Mouse (Mus musculus): ENCODE measurements around the gene Ssr2. TPM values are rescaled to one million over a fixed set of nuclear protein-coding genes. Genes with fewer than 3 reads are reported as not detected.

The Ssr2 gene
- polyA plus RNA-seq, 1 experiment from 2014 or later: 260 TPM

DNA sequence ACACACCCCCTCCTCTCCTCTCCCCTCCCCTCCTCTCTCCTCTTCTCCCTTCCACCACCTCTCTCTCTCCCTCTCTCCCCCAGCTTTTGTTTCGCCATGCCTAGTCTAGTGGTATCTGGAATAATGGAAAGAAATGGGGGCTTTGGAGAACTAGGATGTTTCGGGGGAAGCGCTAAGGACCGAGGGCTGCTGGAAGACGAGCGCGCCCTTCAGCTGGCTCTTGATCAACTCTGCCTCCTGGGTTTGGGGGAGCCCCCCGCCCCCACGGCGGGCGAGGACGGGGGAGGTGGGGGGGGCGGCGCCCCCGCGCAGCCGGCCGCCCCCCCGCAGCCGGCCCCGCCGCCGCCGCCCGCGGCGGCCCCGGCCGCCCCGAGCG is 43.4 kb upstream of the Ssr2 start, which contains the start of gene Mex3a:
Gene Mex3a (plus strand): TSS at position 97 of the 376 bp plus-strand sequence.
- Histone ChIP-seq H3K4me3 (ENCODE audit: low read length) (peak within 1 kb of the TSS; percentile 93), H3K9me3 (ENCODE audit: control insufficient read depth, low read length) (no peaks in the 10 kb centered on the region), H3K36me3 (ENCODE audit: control insufficient read depth, insufficient read depth, low read length) (peaks cover 16% of the 10 kb centered on the region), H3K4me2 (replicated peaks; ENCODE audit: low read depth, low read length) (peak within 1 kb of the TSS; percentile 94), H3K27me3 (ENCODE audit: control insufficient read depth, insufficient read depth, low read length) (no peaks in the 10 kb centered on the region), H3K27ac (ENCODE audit: low read depth, low read length) (peak within 1 kb of the TSS; percentile 96), H3K4me1 (ENCODE audit: control insufficient read depth, insufficient read depth, low read length) (peaks cover 69% of the 10 kb centered on the region), H3K9ac (ENCODE audit: low read depth, low read length) (peak within 1 kb of the TSS; percentile 99)
- WGBS: under 1% methylated on average over 11 of the region's 31 CpGs
- no peak for ATAC-seq (ENCODE audit: low FRiP score, low TSS enrichment)

DNA sequence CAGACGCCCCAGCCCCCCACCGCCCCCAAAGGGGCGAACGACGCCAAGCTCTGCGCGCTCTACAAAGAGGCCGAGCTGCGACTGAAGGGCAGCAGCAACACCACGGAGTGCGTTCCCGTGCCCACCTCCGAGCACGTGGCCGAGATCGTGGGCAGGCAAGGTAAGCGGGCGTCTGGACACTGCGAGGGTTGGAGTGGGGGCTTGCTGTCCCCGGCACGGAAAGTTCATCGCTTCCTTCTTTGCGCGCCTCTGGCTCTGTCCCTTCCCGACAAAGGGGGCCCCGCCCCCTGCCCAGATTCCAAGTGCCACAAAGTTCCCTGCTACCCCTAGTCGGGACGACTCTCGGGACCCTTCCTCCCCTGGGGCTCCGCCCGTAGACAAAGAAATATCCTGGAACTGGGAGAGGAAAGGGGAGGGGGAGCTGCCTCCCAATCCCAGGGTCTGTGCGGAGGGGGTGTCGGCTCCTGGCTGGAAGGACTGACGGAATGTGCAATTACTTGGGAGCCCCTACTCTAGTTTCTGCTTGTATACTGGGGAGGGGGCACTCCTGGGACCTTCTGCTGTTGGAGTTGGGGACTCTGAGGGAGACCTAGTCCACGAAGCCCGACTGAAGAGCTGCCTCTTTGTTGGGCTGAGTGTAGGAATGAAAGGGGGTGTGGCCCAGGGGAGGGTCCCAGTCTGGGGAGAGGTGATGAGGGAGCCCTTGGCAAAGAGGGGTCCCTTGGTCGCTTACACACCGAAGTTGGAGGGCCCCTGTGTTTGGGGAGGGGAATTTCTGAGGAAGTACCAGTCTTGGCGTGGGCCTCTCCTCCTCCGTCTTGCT is 42.8 kb upstream of the Ssr2 start:
- H3K4me3 ChIP-seq (ENCODE audit: low read length): peak overlapping the region; percentile 93
- H3K9me3 ChIP-seq (ENCODE audit: control insufficient read depth, low read length): no peaks in the 10 kb centered on the region
- peak overlapping the region; percentile 96 for H3K27ac ChIP-seq (ENCODE audit: low read depth, low read length)
- peaks cover 22% of the 10 kb centered on the region for H3K36me3 ChIP-seq (ENCODE audit: control insufficient read depth, insufficient read depth, low read length)
- WGBS: under 1% methylated on average over 36 of the region's 40 CpGs
- H3K4me1 ChIP-seq (ENCODE audit: control insufficient read depth, insufficient read depth, low read length): peaks cover 69% of the 10 kb centered on the region
- H3K9ac ChIP-seq (ENCODE audit: low read depth, low read length): peak overlapping the region; percentile 99
- H3K27me3 ChIP-seq (ENCODE audit: control insufficient read depth, insufficient read depth, low read length): no peaks in the 10 kb centered on the region
- peak overlapping the region; percentile 94 for H3K4me2 ChIP-seq (replicated peaks; ENCODE audit: low read depth, low read length)
- ATAC-seq (ENCODE audit: low FRiP score, low TSS enrichment): peak; percentile 16

DNA sequence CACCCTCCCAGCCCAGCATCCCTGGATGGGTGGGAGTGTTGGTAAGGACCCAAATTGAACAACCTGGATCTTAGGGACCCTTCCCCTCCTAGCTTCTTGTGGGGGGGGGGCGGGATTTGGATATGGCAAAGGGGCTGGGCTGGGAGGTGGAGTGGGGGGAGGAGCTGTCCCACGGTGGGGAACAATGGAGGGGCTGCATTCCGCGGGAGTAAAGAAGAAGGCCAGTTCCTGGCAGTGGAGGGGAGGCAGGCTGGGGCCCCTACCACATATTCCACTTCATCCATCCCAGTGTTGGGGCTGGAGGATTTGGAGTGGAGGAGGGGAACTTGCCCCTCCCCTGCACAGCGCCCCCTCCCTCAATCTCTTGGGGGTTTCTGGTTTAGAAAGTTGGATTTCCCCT is 42.0 kb upstream of the Ssr2 start:
- Histone ChIP-seq H3K4me2 (replicated peaks; ENCODE audit: low read depth, low read length) (peak overlapping the region; percentile 94), H3K4me1 (ENCODE audit: control insufficient read depth, insufficient read depth, low read length) (peaks cover 68% of the 10 kb centered on the region), H3K36me3 (ENCODE audit: control insufficient read depth, insufficient read depth, low read length) (peaks cover 30% of the 10 kb centered on the region), H3K27me3 (ENCODE audit: control insufficient read depth, insufficient read depth, low read length) (no peaks in the 10 kb centered on the region), H3K9me3 (ENCODE audit: control insufficient read depth, low read length) (no peaks in the 10 kb centered on the region), H3K4me3 (ENCODE audit: low read length) (peak overlapping the region; percentile 93), H3K9ac (ENCODE audit: low read depth, low read length) (peak overlapping the region; percentile 99), H3K27ac (ENCODE audit: low read depth, low read length) (peak overlapping the region; percentile 96; the same call in 1 of the 2 replicates)
- WGBS: 0% methylated on average over 5 of the region's 5 CpGs
- ATAC-seq (ENCODE audit: low FRiP score, low TSS enrichment): no peak

DNA sequence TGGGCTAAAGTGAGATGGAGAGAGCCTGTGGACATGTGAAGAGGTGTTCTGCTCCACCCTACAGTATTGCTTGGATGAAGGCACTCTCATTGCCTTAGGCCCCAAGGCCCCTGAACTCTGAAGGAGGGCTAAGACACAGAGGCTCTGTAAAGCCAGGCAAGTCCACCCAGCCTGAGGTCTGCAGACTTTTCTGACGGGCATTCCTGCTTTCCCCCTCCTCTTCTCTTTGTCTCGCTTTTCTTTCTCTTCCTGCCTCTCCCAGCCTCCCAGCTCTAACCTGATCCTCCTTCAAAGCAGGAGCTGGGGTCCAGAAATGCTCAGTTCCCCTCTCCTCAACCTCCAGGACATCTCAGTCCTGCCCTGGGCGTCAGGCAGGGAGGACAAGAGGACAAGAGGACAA is 40.7 kb upstream of the Ssr2 start:
- Histone ChIP-seq H3K36me3 (ENCODE audit: control insufficient read depth, insufficient read depth, low read length) (peaks cover 38% of the 10 kb centered on the region), H3K9ac (ENCODE audit: low read depth, low read length) (peak overlapping the region; percentile 99; the same call in 1 of the 2 replicates), H3K4me3 (ENCODE audit: low read length) (peak overlapping the region; percentile 93), H3K27me3 (ENCODE audit: control insufficient read depth, insufficient read depth, low read length) (no peaks in the 10 kb centered on the region), H3K4me2 (replicated peaks; ENCODE audit: low read depth, low read length) (peak overlapping the region; percentile 94), H3K4me1 (ENCODE audit: control insufficient read depth, insufficient read depth, low read length) (peaks cover 59% of the 10 kb centered on the region), H3K27ac (ENCODE audit: low read depth, low read length) (peak overlapping the region; percentile 6; the same call in 1 of the 2 replicates), H3K9me3 (ENCODE audit: control insufficient read depth, low read length) (no peaks in the 10 kb centered on the region)
- WGBS: 15% methylated on average over 3 of the region's 3 CpGs
- ATAC-seq (ENCODE audit: low FRiP score, low TSS enrichment): no peak

DNA sequence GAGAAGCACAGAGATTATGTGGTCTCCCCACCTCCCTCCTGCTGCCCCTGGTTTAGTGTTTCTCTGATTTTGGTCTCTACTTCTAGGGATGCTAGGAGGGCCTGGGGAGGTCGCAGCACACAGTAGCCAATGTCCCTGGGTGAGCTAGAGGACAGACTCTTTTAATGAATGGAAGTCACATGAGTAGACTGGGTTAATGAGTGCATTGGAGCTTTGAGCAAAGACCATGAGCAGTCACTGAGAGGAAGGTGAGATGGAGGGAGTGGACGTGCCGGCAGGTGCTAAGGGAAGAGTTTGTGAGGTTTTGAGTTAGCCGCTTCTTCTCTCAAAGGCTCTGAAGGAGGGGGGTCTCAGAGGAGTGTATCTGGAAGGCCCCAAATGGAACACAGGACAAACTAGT is 40.1 kb upstream of the Ssr2 start:
- Histone ChIP-seq H3K4me1 (ENCODE audit: control insufficient read depth, insufficient read depth, low read length) (peaks cover 55% of the 10 kb centered on the region), H3K9ac (ENCODE audit: low read depth, low read length) (peak overlapping the region; percentile 99; the same call in 1 of the 2 replicates), H3K27me3 (ENCODE audit: control insufficient read depth, insufficient read depth, low read length) (no peaks in the 10 kb centered on the region), H3K4me3 (ENCODE audit: low read length) (peak overlapping the region; percentile 93), H3K27ac (ENCODE audit: low read depth, low read length) (peak overlapping the region; percentile 6; the same call in 1 of the 2 replicates), H3K9me3 (ENCODE audit: control insufficient read depth, low read length) (no peaks in the 10 kb centered on the region), H3K36me3 (ENCODE audit: control insufficient read depth, insufficient read depth, low read length) (peaks cover 43% of the 10 kb centered on the region), H3K4me2 (replicated peaks; ENCODE audit: low read depth, low read length) (peak overlapping the region; percentile 94)
- 32% methylated on average over 4 of the region's 4 CpGs for WGBS
- ATAC-seq (ENCODE audit: low FRiP score, low TSS enrichment): no peak

DNA sequence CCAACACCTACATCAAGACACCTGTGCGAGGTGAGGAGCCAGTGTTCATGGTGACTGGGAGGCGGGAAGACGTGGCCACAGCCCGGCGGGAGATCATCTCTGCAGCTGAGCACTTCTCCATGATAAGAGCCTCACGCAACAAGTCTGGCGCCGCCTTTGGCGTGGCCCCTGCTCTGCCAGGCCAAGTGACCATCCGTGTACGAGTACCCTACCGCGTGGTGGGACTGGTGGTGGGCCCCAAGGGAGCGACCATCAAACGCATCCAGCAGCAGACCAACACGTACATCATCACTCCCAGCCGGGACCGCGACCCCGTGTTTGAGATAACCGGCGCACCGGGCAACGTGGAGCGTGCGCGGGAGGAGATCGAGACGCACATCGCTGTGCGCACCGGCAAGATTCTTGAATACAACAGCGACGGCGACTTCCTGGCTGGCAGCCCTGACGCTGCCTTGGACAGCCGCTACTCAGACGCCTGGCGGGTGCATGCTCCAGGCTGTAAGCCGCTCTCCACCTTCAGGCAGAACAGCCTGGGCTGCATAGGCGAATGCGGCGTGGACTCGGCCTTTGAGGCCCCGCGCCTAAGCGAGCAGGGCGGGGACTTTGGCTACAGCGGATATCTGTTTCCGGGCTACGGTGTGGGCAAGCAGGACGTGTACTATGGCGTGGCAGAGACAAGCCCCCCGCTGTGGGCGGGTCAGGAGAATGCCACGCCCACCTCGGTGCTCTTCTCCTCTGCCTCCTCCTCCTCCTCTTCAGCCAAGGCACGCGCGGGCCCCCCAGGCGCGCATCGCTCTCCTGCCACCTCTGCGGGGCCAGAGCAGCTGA is 39.4 kb upstream of the Ssr2 start:
- Histone ChIP-seq H3K9ac (ENCODE audit: low read depth, low read length) (peak overlapping the region; percentile 50; the same call in 1 of the 2 replicates), H3K4me2 (replicated peaks; ENCODE audit: low read depth, low read length) (peak overlapping the region; percentile 94), H3K36me3 (ENCODE audit: control insufficient read depth, insufficient read depth, low read length) (peaks cover 48% of the 10 kb centered on the region), H3K4me1 (ENCODE audit: control insufficient read depth, insufficient read depth, low read length) (peaks cover 54% of the 10 kb centered on the region), H3K4me3 (ENCODE audit: low read length) (peak overlapping the region; percentile 93), H3K27ac (ENCODE audit: low read depth, low read length) (0 out of 2 replicates have a peak overlapping the region, but pooled peaks have one; percentile 39), H3K27me3 (ENCODE audit: control insufficient read depth, insufficient read depth, low read length) (no peaks in the 10 kb centered on the region), H3K9me3 (ENCODE audit: control insufficient read depth, low read length) (no peaks in the 10 kb centered on the region)
- ATAC-seq (ENCODE audit: low FRiP score, low TSS enrichment): 0 out of 2 replicates have a peak, but pooled peaks have one; percentile 6
- 5% methylated on average over 64 of the region's 64 CpGs for WGBS

DNA sequence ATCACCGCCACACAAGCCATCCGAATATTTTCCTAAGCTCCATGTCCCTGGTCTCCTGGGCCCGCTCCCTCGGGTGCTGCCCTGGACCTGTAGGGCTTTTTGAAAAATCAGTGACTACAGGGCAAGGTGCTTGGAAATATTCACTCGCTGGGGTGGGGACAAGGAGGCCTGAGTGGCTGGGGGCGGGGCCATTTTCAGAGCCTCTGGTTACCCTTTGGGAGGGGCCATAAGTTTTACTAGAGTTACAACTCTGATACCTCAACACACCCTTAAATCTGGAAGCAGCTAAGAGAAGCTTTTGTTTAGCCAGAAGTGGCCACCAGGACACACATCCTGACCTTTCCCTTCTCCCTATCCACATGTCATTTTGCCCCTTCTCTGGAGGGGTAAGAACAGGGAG is 38.5 kb upstream of the Ssr2 start:
- H3K4me2 ChIP-seq (replicated peaks; ENCODE audit: low read depth, low read length): peak overlapping the region; percentile 94
- 0 out of 2 replicates have a peak overlapping the region, but pooled peaks have one; percentile 28 for H3K9ac ChIP-seq (ENCODE audit: low read depth, low read length)
- 62% methylated on average over 6 of the region's 6 CpGs for WGBS
- H3K9me3 ChIP-seq (ENCODE audit: control insufficient read depth, low read length): no peaks in the 10 kb centered on the region
- peaks cover 48% of the 10 kb centered on the region for H3K36me3 ChIP-seq (ENCODE audit: control insufficient read depth, insufficient read depth, low read length)
- H3K4me3 ChIP-seq (ENCODE audit: low read length): peak overlapping the region; percentile 93; the same call in 1 of the 2 replicates
- H3K27me3 ChIP-seq (ENCODE audit: control insufficient read depth, insufficient read depth, low read length): no peaks in the 10 kb centered on the region
- H3K4me1 ChIP-seq (ENCODE audit: control insufficient read depth, insufficient read depth, low read length): peaks cover 54% of the 10 kb centered on the region
- H3K27ac ChIP-seq (ENCODE audit: low read depth, low read length): no peak overlapping the region
- no peak for ATAC-seq (ENCODE audit: low FRiP score, low TSS enrichment)

DNA sequence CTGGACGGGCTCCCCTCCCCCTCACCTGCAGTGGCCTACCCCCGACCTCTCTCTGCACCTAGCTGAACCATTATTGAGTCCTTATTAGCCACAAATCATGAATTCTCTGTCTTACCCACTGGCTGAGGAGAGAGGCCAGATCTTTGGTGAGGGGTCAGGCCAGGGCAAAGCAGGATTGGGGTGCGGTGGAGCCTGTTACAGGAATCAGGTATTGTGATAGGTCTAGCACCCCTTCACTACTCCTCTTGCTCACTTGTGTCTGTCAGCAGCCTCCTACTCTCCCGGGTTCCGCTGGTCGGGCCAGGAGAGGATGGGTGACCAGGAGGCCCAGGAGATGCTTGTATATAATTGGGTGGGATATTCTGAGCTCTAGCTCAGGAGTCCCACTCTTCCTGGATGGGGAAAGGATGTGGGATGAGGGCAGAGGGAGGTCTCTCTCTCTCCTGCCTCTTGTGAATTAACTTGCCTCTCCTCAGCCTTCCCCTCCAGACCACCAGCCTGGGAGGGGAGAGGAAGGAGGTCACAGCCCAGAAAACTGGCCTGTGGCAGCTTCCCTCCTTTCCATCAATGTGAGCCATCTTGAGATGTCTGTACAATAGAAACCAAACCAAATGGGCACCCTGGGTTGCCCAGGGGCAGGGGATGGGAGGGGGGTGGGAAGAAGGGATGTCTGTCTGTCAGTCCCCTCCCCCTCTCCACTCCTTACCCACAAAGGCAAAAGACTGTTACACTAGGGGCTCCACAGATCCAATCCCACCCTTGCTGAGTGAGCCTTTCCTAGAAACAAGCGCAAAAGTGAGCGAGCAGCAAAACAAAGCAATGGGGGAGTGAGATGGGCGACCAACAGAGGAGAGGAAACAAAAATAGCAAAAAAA is 37.2 kb upstream of the Ssr2 start:
- H3K9ac ChIP-seq (ENCODE audit: low read depth, low read length): no peak overlapping the region
- no peaks in the 10 kb centered on the region for H3K27me3 ChIP-seq (ENCODE audit: control insufficient read depth, insufficient read depth, low read length)
- H3K36me3 ChIP-seq (ENCODE audit: control insufficient read depth, insufficient read depth, low read length): peaks cover 48% of the 10 kb centered on the region
- ATAC-seq (ENCODE audit: low FRiP score, low TSS enrichment): no peak
- no peaks in the 10 kb centered on the region for H3K9me3 ChIP-seq (ENCODE audit: control insufficient read depth, low read length)
- H3K4me1 ChIP-seq (ENCODE audit: control insufficient read depth, insufficient read depth, low read length): peaks cover 54% of the 10 kb centered on the region
- WGBS: 45% methylated on average over 9 of the region's 9 CpGs
- no peak overlapping the region for H3K4me3 ChIP-seq (ENCODE audit: low read length)
- no peak overlapping the region for H3K27ac ChIP-seq (ENCODE audit: low read depth, low read length)
- no peak overlapping the region for H3K4me2 ChIP-seq (replicated peaks; ENCODE audit: low read depth, low read length)

All from kidney, embryonic 14.5 days (tissue).